Mouse (Mus musculus): ENCODE results near the gene 1700020A23Rik. TPM values are rescaled to one million over a fixed set of nuclear protein-coding genes. Genes with fewer than 3 reads are reported as not detected.
A peak's percentile ranks its signal among the peaks of the same experiment; 100 is the strongest.

Gene 1700020A23Rik
- polyA plus RNA-seq, 1 experiment = not detected

DNA sequence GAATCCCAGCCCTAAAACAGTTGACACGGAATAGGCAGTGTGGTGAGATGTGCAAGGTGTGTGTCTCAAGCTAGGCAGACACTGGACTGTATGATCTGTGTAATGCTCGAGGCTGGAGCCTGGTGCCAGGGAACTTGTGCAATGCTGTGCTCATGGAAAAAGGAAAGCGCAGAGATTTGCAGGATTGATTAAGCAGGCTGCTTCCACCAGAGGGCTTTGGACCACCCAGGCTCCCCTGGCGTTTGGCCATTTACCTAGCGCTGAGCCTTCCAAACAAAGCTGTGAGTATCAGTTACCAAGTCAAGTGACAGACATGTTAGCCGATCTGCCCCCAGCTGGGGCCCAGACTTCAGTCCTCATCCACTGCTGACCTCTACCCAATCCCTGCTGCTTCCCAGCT, 3.1 kb downstream of the 1700020A23Rik start:
- WGBS = 27% methylated on average over 6 of the region's 6 CpGs
- no peak for DNase-seq (ENCODE audit: low read depth, low spot score)

DNA sequence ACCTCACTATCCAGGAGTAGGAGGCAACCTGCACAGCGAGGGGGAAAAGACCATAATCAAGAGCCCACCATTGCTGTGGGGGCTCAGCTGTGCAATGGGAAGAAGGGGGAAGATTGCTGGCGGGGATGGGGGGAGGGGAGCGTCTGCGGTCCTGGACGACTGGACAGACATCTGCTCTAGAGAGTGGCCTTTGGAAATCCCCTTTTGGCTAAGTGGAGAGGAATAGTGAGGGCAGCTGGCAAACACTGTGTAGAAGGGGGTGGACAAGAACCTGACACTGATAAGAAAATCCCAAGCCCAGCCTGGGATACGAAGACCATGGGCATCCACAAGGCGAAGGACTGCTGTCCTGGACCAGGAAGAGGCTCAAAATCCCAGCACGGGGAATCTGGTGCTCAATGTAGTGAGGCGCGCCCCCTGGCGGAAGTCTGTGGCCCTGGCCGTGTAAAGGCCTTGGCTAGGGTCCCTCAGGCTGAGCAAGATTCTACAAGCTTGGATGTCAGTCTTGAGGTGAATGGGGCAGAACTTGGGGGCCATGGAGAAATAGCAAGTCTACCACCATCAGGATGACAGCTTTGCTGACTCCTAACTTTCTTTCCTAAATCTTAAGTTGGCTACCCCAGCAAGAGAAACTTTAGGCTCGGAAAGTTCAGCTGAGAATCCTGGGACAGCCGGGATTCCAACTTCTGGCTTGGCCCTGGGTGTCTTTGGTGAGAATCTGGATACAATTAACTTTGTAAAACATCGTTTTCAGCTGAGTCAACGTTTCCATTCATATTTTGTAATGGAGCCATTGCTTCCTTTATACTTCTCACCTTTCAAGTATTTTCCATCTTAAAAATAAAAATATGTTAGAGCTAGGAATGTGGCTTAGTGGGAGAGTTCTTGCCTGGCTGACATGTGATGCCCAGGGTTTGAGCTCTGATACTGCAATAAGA, 6.8 kb downstream of the 1700020A23Rik start:
- DNase-seq (ENCODE audit: low read depth, low spot score) = peak; percentile 27
- 34% methylated on average over 16 of the region's 16 CpGs for WGBS

DNA sequence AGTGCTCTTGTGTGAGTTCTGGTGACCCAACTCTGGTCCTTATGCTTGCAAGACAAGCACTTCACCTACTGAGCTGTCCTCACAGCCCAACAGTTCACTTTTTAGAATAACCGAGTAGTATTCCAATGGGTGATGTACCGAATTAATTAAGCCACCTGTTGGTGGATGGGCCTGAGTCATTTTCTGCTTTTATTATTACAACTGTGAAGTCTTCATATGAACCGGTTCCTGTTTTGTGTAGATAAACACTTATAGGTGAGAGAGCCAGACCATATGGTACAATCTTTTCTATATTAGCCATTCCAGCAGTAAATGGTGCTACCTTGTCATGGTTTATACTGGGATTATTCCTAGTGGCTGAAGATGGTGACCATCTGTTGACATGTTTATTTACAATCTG, 7.7 kb downstream of the 1700020A23Rik start:
- no peak for DNase-seq (ENCODE audit: low read depth, low spot score)
- 76% methylated on average over 3 of the region's 3 CpGs for WGBS

DNA sequence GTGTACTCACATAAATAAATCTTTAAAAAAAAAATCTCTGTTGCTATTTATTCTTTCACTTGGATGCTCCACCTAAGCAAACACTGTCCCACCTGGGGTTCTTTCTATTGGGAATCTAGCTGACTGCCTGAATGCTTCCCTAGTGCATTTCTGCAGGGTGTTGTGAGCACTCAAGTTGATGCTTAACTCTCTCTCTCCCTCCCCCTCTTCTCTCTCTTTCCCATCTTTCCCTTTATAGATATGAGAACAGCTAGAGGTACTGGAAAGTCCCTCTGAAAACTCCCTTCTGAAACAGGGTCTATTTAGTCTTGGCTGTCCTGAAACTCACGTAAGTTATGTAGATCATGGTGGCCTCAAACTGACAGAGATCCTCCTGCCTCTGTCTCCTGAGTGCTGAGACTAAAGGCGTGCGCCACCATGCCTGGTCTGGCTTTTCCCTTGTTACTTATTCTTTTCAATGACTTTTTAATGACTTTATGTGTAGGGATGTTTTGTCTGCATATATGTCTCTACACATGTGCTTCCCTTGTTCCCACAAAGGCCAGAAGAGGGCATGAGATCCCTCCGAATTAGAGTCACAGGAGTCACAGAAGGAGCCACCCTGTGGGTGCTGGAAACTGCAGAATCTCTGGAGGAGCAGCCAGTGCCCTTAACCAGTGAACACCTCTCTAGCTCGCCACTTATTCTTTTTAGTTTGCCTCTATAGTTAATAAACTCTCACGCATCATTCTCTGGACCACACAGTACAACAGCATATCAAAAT, 9.2 kb downstream of the 1700020A23Rik start:
- WGBS = 67% methylated on average over 6 of the region's 6 CpGs
- DNase-seq (ENCODE audit: low read depth, low spot score) = no peak

DNA sequence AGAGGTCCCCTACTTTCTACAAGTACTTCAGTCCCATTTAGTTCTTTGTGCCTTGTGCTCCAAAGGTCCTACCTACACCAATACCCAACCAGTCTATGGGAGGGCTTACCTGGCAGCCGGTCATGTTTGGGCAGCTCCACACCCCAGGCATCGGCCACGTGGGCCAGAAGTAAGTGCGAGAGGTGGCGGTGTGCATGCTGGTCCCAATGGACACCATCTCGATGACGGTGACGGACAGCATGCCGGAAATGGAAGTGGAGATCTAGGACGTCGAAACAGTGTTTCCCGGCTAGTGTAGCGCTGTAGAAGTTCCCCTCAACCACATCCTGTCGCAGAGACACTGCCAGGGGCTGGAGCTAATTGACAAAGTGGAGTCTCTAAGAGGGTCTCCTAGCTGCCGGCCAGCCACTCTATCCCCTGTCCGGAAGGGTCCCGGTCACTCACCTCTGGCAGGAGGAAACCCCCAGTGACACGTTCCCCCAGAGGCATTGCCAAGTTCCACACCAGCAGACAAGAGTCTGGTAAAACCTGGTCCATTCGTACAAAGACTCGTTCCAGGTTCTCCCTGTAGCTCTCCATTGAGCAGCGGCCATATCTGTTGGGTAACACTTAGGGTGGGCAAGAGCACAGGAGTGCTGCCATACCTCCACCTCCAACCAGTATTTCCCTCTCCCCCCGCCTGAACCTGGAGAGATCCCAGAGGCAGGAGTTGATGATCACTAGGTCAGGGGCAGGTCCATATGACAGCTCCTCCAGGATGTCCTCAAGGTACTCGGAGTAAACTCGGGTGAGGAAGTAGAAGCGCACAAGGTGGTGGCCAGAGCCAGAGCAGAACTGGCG, 16.9 kb downstream of the 1700020A23Rik start:
- 96% methylated on average over 26 of the region's 26 CpGs for WGBS
- no peak for DNase-seq (ENCODE audit: low read depth, low spot score)

- no peak for DNase-seq (ENCODE audit: low read depth, low spot score)
- WGBS = 15% methylated on average over 49 of the region's 49 CpGs
Observed at GRCm38 (mm10) chr2:130423397-130424125, 18.5 kb downstream of the 1700020A23Rik start.

- under 1% methylated on average over 58 of the region's 58 CpGs for WGBS
- peak; percentile 80 for DNase-seq (ENCODE audit: low read depth, low spot score)
Observed at GRCm38 (mm10) chr2:130424126-130424853, 19.2 kb downstream of the 1700020A23Rik start, which contains the start of the genes Vps16 and Pced1a. Vps16 (plus strand) TSS chr2:130424339. Pced1a (minus strand) TSS chr2:130424701.

DNA sequence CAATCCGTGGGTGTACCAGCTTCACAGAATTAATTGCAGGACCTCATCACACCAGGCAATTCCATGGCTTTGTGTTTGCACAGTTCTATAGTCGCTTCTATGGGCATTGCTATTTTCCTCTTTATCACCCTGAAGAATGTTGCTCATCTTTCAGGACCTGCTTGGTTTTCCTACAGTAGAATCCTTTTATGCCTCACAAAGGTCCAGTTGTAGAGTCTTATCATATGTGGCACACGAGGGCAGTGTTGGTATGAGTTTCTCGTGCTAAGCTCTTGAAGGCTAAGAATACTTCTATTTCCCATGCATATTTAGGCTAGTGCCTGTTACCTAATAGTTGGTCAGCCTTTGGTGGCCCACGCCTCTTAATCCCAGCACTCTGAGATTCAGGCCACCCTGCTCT, 20.1 kb downstream of the 1700020A23Rik start:
- WGBS = 18% methylated on average over 5 of the region's 5 CpGs
- no peak for DNase-seq (ENCODE audit: low read depth, low spot score)

- DNase-seq (ENCODE audit: low read depth, low spot score) = no peak
- WGBS = 62% methylated on average over 2 of the region's 2 CpGs
Observed at GRCm38 (mm10) chr2:130429851-130430250, 24.8 kb downstream of the 1700020A23Rik start.

GRCm38 (mm10) chr2:130430484-130430883, 25.4 kb downstream of the 1700020A23Rik start:
- DNase-seq (ENCODE audit: low read depth, low spot score) = no peak
- 31% methylated on average over 3 of the region's 3 CpGs for WGBS

- no peak for DNase-seq (ENCODE audit: low read depth, low spot score)
- 82% methylated on average over 3 of the region's 3 CpGs for WGBS
Observed at GRCm38 (mm10) chr2:130432157-130432556, 27.1 kb downstream of the 1700020A23Rik start.

DNA sequence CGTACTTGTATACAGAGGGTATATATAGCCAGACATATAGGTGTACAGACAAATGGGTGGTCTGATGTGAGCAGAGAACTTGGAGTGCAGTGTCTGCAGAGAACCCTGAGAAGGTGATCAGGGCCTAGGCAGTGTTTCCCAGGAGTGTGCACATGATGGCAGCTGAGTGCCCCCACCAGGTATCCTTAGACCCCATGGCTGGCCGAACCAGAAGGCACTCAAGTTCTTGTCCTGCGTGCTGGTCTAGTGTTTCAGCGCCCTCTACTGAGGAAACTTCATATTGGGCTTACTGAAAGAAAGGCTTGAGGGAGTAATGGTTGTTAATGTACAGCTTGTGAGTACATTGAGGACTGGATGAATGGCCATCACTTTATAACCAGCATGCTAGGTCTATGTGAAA, 28.1 kb downstream of the 1700020A23Rik start:
- WGBS = 13% methylated on average over 4 of the region's 4 CpGs
- DNase-seq (ENCODE audit: low read depth, low spot score) = no peak

GRCm38 (mm10) chr2:130436769-130437168, 31.7 kb downstream of the 1700020A23Rik start:
- 100% methylated on average over 1 of the region's 1 CpGs for WGBS
- DNase-seq (ENCODE audit: low read depth, low spot score) = no peak

- 76% methylated on average over 3 of the region's 3 CpGs for WGBS
- no peak for DNase-seq (ENCODE audit: low read depth, low spot score)
Observed at GRCm38 (mm10) chr2:130438861-130439260, 33.8 kb downstream of the 1700020A23Rik start.

DNA sequence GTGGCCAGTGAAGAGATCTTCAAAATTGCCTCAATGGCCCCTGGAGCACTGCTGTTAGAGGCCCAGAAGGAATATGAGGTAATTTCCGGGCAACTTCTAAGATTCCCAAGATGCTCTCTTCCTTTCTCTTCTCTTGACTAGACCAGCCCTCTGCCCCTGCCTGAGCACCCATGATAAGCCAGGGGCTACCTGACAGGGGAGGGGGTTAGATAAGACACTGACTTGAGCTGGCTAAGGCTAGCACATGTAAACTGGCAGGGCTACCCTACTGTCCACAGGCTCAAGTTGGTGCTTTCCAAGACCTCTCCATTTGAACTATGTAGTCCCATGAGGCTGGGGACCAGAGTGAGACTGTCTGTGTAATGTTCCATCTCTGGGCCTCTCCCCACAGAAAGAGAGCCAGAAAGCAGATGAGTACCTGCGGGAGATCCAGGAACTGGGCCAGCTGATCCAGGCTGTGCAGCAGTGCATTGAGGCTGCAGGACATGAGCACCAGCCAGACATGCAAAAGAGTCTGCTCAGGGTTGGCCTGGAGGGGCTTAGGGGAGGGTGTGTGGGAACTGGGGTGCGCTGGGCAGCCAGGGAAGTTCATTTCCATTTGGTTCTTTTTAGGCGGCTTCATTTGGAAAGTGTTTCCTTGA, 34.9 kb downstream of the 1700020A23Rik start:
- WGBS = 83% methylated on average over 4 of the region's 4 CpGs
- no peak for DNase-seq (ENCODE audit: low read depth, low spot score)

DNA sequence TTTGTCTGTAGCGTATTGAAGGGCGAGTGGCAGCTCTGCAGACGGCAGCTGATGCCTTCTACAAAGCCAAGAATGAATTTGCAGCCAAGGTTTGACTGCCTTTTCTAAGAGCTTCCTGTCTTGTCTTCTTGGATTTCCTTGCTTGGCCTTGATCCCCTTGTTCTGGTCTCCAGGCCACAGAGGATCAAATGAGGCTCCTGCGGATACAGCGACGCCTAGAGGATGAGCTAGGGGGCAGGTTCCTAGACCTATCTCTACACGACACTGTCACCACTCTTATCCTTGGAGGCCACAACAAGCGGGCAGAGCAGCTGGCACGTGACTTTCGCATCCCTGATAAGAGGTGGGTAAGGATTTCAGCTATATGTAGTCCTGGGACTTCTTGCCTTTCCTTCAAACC, 37.1 kb downstream of the 1700020A23Rik start:
- WGBS = 89% methylated on average over 10 of the region's 10 CpGs
- DNase-seq (ENCODE audit: low read depth, low spot score) = no peak

DNA sequence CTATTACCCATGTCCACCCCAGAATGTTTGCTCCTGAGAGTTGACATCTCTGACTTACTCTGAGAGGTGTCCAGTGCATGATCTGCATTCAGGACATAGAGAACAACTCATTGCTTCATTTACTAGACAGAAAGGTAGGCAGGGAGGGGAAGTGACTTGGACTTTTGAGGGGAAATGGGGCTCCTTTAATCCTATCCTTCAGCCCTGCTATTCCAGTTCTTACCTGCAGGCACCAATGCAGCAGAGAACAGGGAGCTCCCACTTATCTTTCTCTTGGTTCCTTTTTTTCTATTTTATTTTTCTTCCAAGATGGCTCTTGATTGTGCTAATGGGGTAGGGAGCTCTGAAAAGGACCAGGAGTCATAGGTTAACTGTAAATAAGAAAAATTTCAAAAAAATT, 43.4 kb downstream of the 1700020A23Rik start:
- DNase-seq (ENCODE audit: low read depth, low spot score) = no peak
